Mouse (Mus musculus): ENCODE measurements at regions not wholly inside any gene's neighbourhood (a gene's known extent, or its start where the extent isn't known, plus 50 kb on each side); places are given as distances from the start of the nearest gene placed in this dataset.

DNA sequence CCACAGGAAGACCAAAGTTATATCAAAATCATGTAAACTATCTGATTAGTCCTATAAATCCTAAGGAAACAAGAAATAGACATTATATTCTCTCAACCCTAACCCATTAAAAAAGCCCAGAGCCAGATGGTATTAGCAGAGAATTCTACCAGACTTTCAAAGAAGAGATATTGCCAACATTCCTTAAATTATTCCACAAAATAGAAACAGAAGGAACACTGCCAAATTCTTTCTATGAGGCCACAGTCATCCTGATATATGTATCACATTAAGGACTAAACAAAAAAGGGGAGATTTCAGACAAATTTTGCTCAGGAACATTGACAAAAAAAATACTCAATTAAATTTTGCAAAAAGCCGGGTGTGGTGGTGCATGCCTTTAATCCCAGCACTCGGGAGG is 1669.5 kb downstream of the Efnb2 start:
- ATAC-seq (ENCODE audit: insufficient number of reproducible peaks, insufficient read depth, low FRiP score, low TSS enrichment): no peak
- H3K4me2 ChIP-seq (replicated peaks): no peak overlapping the region
- 86% methylated on average over 2 of the region's 2 CpGs for WGBS
- H3K36me3 ChIP-seq: no peaks in the 10 kb centered on the region
- H3K9me3 ChIP-seq: no peaks in the 10 kb centered on the region
- H3K9ac ChIP-seq: no peak overlapping the region
- no peaks in the 10 kb centered on the region for H3K27me3 ChIP-seq
- H3K4me3 ChIP-seq: no peak overlapping the region
- H3K27ac ChIP-seq: no peak overlapping the region
- no peaks in the 10 kb centered on the region for H3K4me1 ChIP-seq

DNA sequence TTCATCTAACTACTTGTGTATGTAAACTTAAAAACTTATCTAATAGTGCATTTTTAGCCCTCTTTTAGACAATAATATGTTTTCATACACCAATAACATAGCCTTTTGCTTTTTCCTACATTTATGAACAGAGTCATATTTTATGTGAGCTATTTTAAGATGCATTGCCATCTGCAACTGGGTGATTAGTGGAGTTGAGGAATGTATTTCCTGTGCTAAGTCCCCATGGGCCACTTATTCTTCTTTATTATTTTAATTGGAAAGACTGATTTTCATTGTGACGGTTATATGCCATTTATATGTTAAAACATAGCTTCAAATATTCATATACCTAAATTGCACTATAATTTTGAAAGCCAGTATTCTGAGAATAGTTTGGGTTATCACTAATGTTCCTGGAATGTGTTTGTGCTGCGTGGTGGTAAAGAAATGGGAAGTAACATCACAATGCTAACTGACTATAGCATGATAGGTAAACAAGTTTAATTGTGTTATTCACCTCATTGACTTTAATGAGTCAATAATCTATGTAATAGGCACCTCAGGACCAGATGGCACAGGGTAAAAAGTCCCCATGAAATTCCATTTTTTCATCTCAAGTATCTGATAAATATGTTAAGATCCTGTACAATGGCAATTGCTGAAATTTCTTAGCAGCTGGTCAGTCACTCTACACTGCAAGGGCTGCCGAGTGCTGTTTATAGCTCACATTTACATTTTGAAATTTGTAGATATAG is 1671.5 kb downstream of the Efnb2 start:
- Histone ChIP-seq H3K27ac (no peak overlapping the region), H3K27me3 (no peaks in the 10 kb centered on the region), H3K9ac (no peak overlapping the region), H3K4me1 (no peaks in the 10 kb centered on the region), H3K36me3 (no peaks in the 10 kb centered on the region), H3K4me3 (no peak overlapping the region), H3K4me2 (replicated peaks) (no peak overlapping the region), H3K9me3 (no peaks in the 10 kb centered on the region)
- WGBS: 79% methylated on average over 3 of the region's 3 CpGs
- no peak for ATAC-seq (ENCODE audit: insufficient number of reproducible peaks, insufficient read depth, low FRiP score, low TSS enrichment)

DNA sequence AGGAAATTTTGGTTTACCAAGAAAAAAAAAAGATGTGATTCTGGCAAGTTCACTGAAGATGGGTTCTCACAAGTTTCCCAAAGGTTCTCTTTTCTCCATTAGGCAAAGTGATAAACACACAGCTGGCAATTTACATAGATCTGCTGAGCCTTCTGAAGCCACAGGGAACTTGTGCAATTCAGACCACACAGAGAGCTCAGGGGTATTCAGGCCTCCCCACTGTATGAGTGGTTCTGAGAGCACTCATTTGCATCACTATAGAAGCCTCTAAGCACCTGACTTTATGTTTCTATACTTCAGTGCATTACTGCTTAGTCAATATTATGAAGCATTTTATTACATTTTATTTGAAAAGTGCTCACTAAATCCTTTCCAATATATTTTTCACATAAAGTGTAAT is 1687.1 kb downstream of the Efnb2 start:
- ATAC-seq (ENCODE audit: insufficient number of reproducible peaks, insufficient read depth, low FRiP score, low TSS enrichment): no peak

DNA sequence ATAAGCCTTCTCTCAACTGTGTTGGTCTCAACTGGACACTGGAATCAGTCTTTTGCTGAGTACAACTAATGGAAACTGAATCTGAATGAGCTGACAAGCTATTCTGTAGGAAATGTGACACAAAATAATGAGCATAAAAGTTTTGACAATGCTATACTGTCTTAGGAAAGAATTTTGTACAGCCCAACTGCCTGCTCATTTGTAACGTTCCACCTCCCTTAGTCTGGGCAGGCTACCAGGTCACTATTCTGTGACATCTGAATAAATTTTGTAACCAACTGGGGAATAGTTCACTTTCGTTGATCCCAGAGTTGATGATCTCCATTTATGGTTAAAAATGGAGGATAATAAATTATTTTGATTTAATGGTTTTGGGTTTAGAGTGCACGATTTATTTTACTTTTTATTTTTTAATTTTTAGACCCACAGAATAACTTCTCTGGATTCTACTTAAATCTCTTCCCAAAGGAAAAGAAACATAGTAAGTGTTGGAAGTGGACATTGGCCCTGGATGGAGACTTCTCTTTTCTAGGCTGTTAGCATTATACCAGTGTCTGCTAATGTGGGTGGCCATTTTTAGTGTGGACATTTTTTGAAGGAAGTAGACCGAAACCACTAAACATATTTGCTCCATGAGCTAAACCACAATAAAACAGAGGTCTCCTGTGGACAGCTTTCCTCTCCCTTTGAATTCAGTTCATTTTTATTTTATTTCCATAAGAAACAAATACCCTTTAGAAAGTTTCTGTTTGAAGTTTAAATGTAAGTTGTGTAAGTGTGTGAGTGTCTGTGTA is 1697.8 kb downstream of the Efnb2 start:
- Histone ChIP-seq H3K36me3 (no peaks in the 10 kb centered on the region), H3K9me3 (no peaks in the 10 kb centered on the region), H3K4me1 (no peaks in the 10 kb centered on the region), H3K27ac (no peak overlapping the region), H3K27me3 (no peaks in the 10 kb centered on the region), H3K4me2 (replicated peaks) (no peak overlapping the region), H3K9ac (no peak overlapping the region), H3K4me3 (no peak overlapping the region)
- no peak for ATAC-seq (ENCODE audit: insufficient number of reproducible peaks, insufficient read depth, low FRiP score, low TSS enrichment)
- 79% methylated on average over 4 of the region's 4 CpGs for whole genome bisulfite sequencing

More for the DNA sequence above, 1687.1 kb downstream of the Efnb2 start:
- Histone ChIP-seq H3K36me3 (no peaks in the 10 kb centered on the region), H3K27ac (no peak overlapping the region), H3K4me1 (no peaks in the 10 kb centered on the region), H3K27me3 (no peaks in the 10 kb centered on the region), H3K9ac (no peak overlapping the region), H3K4me2 (replicated peaks) (no peak overlapping the region), H3K4me3 (no peak overlapping the region), H3K9me3 (no peaks in the 10 kb centered on the region)

DNA sequence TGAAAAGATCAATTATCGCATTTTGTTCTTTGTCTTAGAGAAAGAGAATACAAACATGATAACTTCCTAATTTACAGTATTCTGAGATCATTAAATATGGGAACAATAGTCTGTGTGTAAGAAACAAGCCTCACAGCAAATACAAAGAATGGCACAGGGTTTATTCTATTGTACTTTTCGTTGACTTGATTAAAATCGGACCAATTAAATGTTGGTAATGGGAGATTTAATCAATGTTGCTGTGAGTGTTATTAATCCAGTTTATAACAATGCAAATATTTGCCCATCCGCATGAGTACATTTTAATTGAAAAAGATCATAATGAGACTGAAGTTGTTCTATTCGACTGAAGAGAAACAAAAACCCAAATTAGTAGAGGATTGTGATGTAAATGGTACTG is 1703.0 kb downstream of the Efnb2 start:
- Histone ChIP-seq H3K4me2 (replicated peaks) (no peak overlapping the region), H3K4me1 (peaks cover 3% of the 10 kb centered on the region; the same call in 1 of the 2 replicates), H3K27me3 (no peaks in the 10 kb centered on the region), H3K27ac (no peak overlapping the region), H3K4me3 (no peak overlapping the region), H3K9me3 (no peaks in the 10 kb centered on the region), H3K9ac (no peak overlapping the region), H3K36me3 (no peaks in the 10 kb centered on the region)
- no peak for ATAC-seq (ENCODE audit: insufficient number of reproducible peaks, insufficient read depth, low FRiP score, low TSS enrichment)
- 89% methylated on average over 5 of the region's 5 CpGs for WGBS

DNA sequence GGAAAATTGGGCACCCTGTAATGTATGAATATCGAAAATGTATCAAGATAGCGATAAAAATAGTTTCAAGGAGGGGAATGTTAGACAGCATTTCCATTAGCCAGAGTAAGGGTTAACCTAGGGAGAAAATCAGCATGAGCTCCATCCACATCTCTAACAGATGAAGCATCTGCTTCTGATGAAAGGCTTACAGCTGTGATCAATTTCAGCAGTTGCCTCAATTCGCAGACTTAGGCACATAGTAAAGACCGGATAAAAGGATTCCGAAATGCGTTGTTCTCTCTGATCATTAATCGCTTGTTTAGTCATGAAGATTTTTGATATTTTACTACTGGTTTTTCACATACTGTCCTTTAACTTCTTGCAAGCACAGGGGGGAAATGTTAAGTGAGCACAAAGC is 1706.8 kb downstream of the Efnb2 start:
- H3K27me3 ChIP-seq: no peaks in the 10 kb centered on the region

DNA sequence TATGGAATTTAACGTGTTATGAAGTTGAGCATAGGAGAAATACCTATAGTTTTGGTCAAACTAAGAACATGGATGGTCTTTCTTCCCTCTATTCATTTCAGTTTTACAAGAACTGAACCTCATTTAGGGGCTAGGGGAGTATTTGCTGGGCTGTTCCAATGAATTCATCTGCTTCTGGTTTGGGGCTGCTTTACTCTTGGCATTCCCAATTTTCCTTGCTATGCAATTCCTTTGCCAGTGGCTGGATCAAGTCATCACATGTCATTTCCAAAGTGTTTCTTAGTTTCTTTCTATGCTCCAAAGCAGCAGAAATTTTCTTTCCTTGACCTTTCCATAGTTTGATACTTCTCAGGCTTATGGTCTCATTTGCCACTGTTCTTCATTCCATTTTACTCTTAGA is 1738.6 kb downstream of the Efnb2 start:
- H3K27ac ChIP-seq: no peak overlapping the region
- H3K9me3 ChIP-seq: no peaks in the 10 kb centered on the region
- WGBS: 74% methylated on average over 1 of the region's 1 CpGs
- H3K36me3 ChIP-seq: no peaks in the 10 kb centered on the region
- H3K4me1 ChIP-seq: no peaks in the 10 kb centered on the region
- H3K4me2 ChIP-seq (replicated peaks): no peak overlapping the region
- H3K4me3 ChIP-seq: no peak overlapping the region
- no peaks in the 10 kb centered on the region for H3K27me3 ChIP-seq
- ATAC-seq (ENCODE audit: insufficient number of reproducible peaks, insufficient read depth, low FRiP score, low TSS enrichment): no peak
- H3K9ac ChIP-seq: no peak overlapping the region

More for the DNA sequence above, 1706.8 kb downstream of the Efnb2 start:
- no peak overlapping the region for H3K4me2 ChIP-seq (replicated peaks)
- no peak for ATAC-seq (ENCODE audit: insufficient number of reproducible peaks, insufficient read depth, low FRiP score, low TSS enrichment)
- H3K9me3 ChIP-seq: no peaks in the 10 kb centered on the region
- H3K9ac ChIP-seq: no peak overlapping the region
- no peaks in the 10 kb centered on the region for H3K36me3 ChIP-seq
- H3K4me1 ChIP-seq: peaks cover 3% of the 10 kb centered on the region; the same call in 1 of the 2 replicates
- H3K4me3 ChIP-seq: no peak overlapping the region
- no peak overlapping the region for H3K27ac ChIP-seq
- 24% methylated on average over 7 of the region's 7 CpGs for WGBS

DNA sequence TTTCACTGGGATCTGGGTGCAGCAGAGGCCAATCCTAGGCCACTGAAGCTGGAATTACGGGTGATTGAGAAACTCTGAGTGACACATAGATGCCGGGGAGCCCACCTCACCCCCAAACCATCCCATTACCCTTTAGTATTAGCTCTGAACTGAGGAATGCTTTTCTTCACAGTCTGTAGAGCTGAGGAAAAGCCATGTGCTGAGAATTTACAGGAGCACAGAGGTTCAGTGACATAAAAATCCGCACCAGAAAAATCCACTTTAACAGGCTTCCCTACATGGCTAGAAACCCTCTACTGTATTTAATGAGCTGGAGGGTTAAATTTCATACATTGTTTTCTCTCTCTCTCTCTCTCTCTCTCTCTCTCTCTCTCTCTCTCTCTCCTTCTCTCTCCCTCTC is 1753.4 kb downstream of the Efnb2 start:
- no peaks in the 10 kb centered on the region for H3K27me3 ChIP-seq
- no peak overlapping the region for H3K9ac ChIP-seq
- WGBS: 54% methylated on average over 3 of the region's 3 CpGs
- H3K9me3 ChIP-seq: no peaks in the 10 kb centered on the region
- H3K36me3 ChIP-seq: no peaks in the 10 kb centered on the region
- no peak overlapping the region for H3K27ac ChIP-seq
- ATAC-seq (ENCODE audit: insufficient number of reproducible peaks, insufficient read depth, low FRiP score, low TSS enrichment): no peak
- H3K4me2 ChIP-seq (replicated peaks): no peak overlapping the region
- no peaks in the 10 kb centered on the region for H3K4me1 ChIP-seq
- H3K4me3 ChIP-seq: no peak overlapping the region

DNA sequence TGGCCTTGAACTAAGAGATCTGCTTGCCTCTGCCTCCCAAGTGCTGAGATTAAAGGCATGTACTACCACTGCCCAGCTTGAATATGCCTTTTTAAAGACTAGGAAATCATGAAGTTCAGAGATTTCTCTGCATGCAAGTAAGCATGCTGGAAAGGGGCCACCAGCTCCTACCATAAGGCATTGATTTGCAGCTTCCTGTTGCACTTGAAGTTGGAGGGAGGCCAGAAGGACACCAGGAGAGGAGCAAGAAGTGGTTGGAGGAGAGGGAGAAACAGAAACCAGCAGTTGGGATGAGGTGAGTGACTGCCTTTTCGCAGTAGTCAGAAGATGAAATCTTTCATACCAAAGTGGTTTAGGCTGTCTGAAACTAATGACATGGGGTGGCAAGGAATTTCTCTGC is 1769.6 kb downstream of the Efnb2 start:
- 68% methylated on average over 1 of the region's 1 CpGs for WGBS
- no peak for ATAC-seq (ENCODE audit: insufficient number of reproducible peaks, insufficient read depth, low FRiP score, low TSS enrichment)
- H3K9ac ChIP-seq: no peak overlapping the region
- H3K4me1 ChIP-seq: no peaks in the 10 kb centered on the region
- H3K4me3 ChIP-seq: no peak overlapping the region
- H3K9me3 ChIP-seq: no peaks in the 10 kb centered on the region
- H3K4me2 ChIP-seq (replicated peaks): no peak overlapping the region
- H3K27ac ChIP-seq: no peak overlapping the region
- H3K27me3 ChIP-seq: no peaks in the 10 kb centered on the region
- H3K36me3 ChIP-seq: no peaks in the 10 kb centered on the region

DNA sequence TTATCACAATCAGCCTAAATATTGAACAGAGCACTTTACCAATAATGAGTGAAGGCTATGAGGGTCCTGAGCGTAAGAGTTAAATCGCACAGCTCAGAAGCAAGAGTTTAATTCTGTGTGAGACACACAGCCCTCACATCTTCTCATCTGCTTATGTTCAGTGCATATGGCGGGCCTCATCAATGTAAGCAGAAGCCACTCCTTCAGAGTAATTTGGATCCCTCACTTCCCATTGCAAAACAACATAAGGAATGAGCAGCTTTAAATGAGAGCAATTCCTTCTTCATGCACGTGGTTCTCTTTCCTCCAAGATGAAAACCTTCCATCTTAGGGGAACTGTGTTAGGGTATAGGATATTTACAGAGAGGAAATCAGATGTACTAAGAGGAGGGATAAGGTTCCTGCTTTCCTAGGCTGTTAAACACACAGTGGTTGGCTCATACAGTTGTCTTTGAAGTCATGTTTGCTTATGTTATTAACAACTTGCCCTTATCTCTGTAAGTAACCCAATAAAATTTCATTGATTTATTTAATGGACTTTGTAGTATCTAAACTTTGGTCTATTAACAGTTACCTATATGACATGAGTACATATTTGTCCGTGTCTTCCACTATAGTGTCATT is 1774.2 kb downstream of the Efnb2 start:
- Histone ChIP-seq H3K4me1 (no peaks in the 10 kb centered on the region), H3K4me2 (replicated peaks) (no peak overlapping the region), H3K9me3 (no peaks in the 10 kb centered on the region), H3K9ac (no peak overlapping the region), H3K27me3 (no peaks in the 10 kb centered on the region), H3K4me3 (no peak overlapping the region), H3K27ac (no peak overlapping the region), H3K36me3 (no peaks in the 10 kb centered on the region)
- 87% methylated on average over 5 of the region's 5 CpGs for WGBS
- ATAC-seq (ENCODE audit: insufficient number of reproducible peaks, insufficient read depth, low FRiP score, low TSS enrichment): no peak

DNA sequence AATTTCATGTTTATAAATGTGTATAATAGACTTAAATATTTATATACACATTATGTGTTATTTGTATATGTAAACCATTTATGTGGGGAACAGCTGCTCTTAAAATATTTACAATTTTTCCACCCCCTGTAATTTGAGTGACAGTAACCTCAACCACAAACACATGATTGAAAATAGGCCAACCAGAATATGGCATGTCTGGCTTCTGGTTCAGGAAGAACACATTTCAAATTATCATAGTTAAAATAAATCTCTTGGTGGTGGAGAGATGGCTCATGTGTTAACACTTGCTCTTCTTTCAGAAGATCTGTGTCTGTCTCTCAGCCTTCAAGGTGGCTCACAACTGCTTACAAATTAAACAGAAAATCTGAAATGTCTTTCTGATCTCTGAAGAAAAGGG is 1776.2 kb downstream of the Efnb2 start:
- H3K27ac ChIP-seq: no peak overlapping the region
- H3K4me1 ChIP-seq: no peaks in the 10 kb centered on the region
- no peaks in the 10 kb centered on the region for H3K9me3 ChIP-seq
- ATAC-seq (ENCODE audit: insufficient number of reproducible peaks, insufficient read depth, low FRiP score, low TSS enrichment): no peak
- H3K4me2 ChIP-seq (replicated peaks): no peak overlapping the region
- no peak overlapping the region for H3K4me3 ChIP-seq
- H3K36me3 ChIP-seq: no peaks in the 10 kb centered on the region
- H3K27me3 ChIP-seq: no peaks in the 10 kb centered on the region
- no peak overlapping the region for H3K9ac ChIP-seq

DNA sequence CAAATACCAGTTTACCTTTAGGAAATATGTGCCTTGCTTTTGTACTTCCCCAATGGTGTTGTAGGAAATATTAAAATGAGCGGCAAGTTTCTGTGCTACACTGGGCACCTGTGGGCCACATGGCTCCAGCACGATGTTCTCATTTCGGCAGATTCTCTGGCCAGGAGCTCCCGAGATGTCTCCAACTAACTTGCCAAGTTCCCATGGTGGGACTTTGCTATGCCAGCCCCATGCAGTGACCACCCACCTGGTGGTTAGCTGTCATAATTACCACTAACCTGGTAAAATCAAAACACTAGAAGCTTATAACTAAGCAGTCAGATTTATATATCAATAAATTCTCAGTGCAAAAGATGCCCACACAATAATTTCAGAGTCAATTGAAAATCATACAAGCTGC is 1777.5 kb upstream of the Slc10a2 start:
- no peaks in the 10 kb centered on the region for H3K4me1 ChIP-seq
- no peak overlapping the region for H3K27ac ChIP-seq
- ATAC-seq (ENCODE audit: insufficient number of reproducible peaks, insufficient read depth, low FRiP score, low TSS enrichment): no peak
- no peak overlapping the region for H3K4me3 ChIP-seq
- H3K36me3 ChIP-seq: no peaks in the 10 kb centered on the region
- H3K9me3 ChIP-seq: no peaks in the 10 kb centered on the region
- H3K9ac ChIP-seq: no peak overlapping the region
- H3K27me3 ChIP-seq: no peaks in the 10 kb centered on the region
- 84% methylated on average over 4 of the region's 4 CpGs for WGBS
- H3K4me2 ChIP-seq (replicated peaks): no peak overlapping the region
